Mouse (Mus musculus): ENCODE measurements at regions not wholly inside any gene's neighbourhood (a gene's known extent, or its start where the extent isn't known, plus 50 kb on each side); places are given as distances from the start of the nearest gene placed in this dataset.

DNA sequence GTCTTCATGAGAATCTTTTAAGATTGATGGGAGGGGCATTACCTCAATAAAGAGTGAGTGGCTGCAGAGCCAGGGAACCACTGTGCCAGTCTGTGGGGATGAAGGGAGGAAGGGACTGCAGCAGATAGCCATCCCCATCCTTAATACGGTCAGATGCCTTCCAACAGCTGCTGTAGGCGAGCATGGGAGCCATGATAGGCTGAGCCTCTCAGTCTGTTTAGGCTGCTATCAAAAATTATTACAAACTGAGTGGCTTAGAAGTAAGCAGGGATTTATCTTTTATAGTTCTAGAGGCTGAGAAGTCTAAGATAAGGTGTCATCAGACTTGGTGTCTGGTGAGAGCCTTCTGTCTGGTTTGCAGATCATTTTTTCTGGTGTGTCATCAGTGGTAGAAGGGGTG, 204.3 kb downstream of the Sec16b start:
- no peak for DNase-seq (ENCODE audit: low read depth, low spot score)
- no peaks in the 10 kb centered on the region for H3K36me3 ChIP-seq (ENCODE audit: control insufficient read depth, insufficient read depth, low read length, poor library complexity, severe bottlenecking)
- in situ Hi-C loops (cut with MboI; ENCODE audit: low sequenced_read_pairs in 2 of 2, unreplicated experiment in 2 of 2) = no loop called here
- no peaks in the 10 kb centered on the region for H3K4me1 ChIP-seq (ENCODE audit: control insufficient read depth in 2 of 2, insufficient read depth in 2 of 2, low read length in 2 of 2, poor library complexity in 1 of 2)
- no peak overlapping the region for H3K27ac ChIP-seq (ENCODE audit: insufficient read depth, low read depth, low read length, poor library complexity, severe bottlenecking)
- H3K9me3 ChIP-seq (ENCODE audit: control insufficient read depth, insufficient read depth, low read depth, low read length) = no peaks in the 10 kb centered on the region
- no peak overlapping the region for H3K9ac ChIP-seq (ENCODE audit: insufficient read depth, low read depth, low read length, poor library complexity, severe bottlenecking)
- no peak overlapping the region for H3K4me3 ChIP-seq (ENCODE audit: insufficient read depth in 1 of 2, low read depth in 1 of 2, low read length in 2 of 2, poor library complexity in 1 of 2, severe bottlenecking in 1 of 2)
- TF ChIP-seq HCFC1 (IDR thresholded peaks at IDR 0.05; ENCODE audit: borderline replicate concordance, insufficient read depth, low read length) (no peak), ZC3H11A (IDR thresholded peaks at IDR 0.05; ENCODE audit: borderline replicate concordance, low read depth, low read length) (no peak), MAFK (IDR thresholded peaks at IDR 0.05; ENCODE audit: insufficient read depth, low read depth, low read length) (no peak), ZNF384 (IDR thresholded peaks at IDR 0.05; ENCODE audit: low read depth, low read length) (no peak), CHD2 (IDR thresholded peaks at IDR 0.05; ENCODE audit: low read depth, low read length) (no peak)

- no peak for DNase-seq (ENCODE audit: low read depth, low spot score)
- H3K9me3 ChIP-seq (ENCODE audit: control insufficient read depth, insufficient read depth, low read depth, low read length) = no peaks in the 10 kb centered on the region
- no peaks in the 10 kb centered on the region for H3K4me1 ChIP-seq (ENCODE audit: control insufficient read depth in 2 of 2, insufficient read depth in 2 of 2, low read length in 2 of 2, poor library complexity in 1 of 2)
- H3K27ac ChIP-seq (ENCODE audit: insufficient read depth, low read depth, low read length, poor library complexity, severe bottlenecking) = no peak overlapping the region
- H3K9ac ChIP-seq (ENCODE audit: insufficient read depth, low read depth, low read length, poor library complexity, severe bottlenecking) = no peak overlapping the region
- H3K36me3 ChIP-seq (ENCODE audit: control insufficient read depth, insufficient read depth, low read length, poor library complexity, severe bottlenecking) = no peaks in the 10 kb centered on the region
- TF ChIP-seq ZNF384 (IDR thresholded peaks at IDR 0.05; ENCODE audit: low read depth, low read length) (no peak), HCFC1 (IDR thresholded peaks at IDR 0.05; ENCODE audit: borderline replicate concordance, insufficient read depth, low read length) (no peak), ZC3H11A (IDR thresholded peaks at IDR 0.05; ENCODE audit: borderline replicate concordance, low read depth, low read length) (no peak), MAFK (IDR thresholded peaks at IDR 0.05; ENCODE audit: insufficient read depth, low read depth, low read length) (no peak), CHD2 (IDR thresholded peaks at IDR 0.05; ENCODE audit: low read depth, low read length) (no peak)
- no peak overlapping the region for H3K4me3 ChIP-seq (ENCODE audit: insufficient read depth in 1 of 2, low read depth in 1 of 2, low read length in 2 of 2, poor library complexity in 1 of 2, severe bottlenecking in 1 of 2)
- in situ Hi-C loops (cut with MboI; ENCODE audit: low sequenced_read_pairs in 2 of 2, unreplicated experiment in 2 of 2) = no loop called here
Measured at GRCm38 (mm10) chr1:157712519-157712918, 206.0 kb downstream of the Sec16b start.

- in situ Hi-C loops (cut with MboI; ENCODE audit: low sequenced_read_pairs in 2 of 2, unreplicated experiment in 2 of 2) = no loop called here
- Histone ChIP-seq H3K9me3 (ENCODE audit: control insufficient read depth, insufficient read depth, low read depth, low read length) (no peaks in the 10 kb centered on the region), H3K36me3 (ENCODE audit: control insufficient read depth, insufficient read depth, low read length, poor library complexity, severe bottlenecking) (no peaks in the 10 kb centered on the region), H3K4me3 (ENCODE audit: insufficient read depth in 1 of 2, low read depth in 1 of 2, low read length in 2 of 2, poor library complexity in 1 of 2, severe bottlenecking in 1 of 2) (no peak overlapping the region), H3K27ac (ENCODE audit: insufficient read depth, low read depth, low read length, poor library complexity, severe bottlenecking) (no peak overlapping the region), H3K4me1 (ENCODE audit: control insufficient read depth in 2 of 2, insufficient read depth in 2 of 2, low read length in 2 of 2, poor library complexity in 1 of 2) (no peaks in the 10 kb centered on the region), H3K9ac (ENCODE audit: insufficient read depth, low read depth, low read length, poor library complexity, severe bottlenecking) (no peak overlapping the region)
- no peak for TF ChIP-seq MAFK (IDR thresholded peaks at IDR 0.05; ENCODE audit: insufficient read depth, low read depth, low read length)
- TF ChIP-seq CHD2 (IDR thresholded peaks at IDR 0.05; ENCODE audit: low read depth, low read length) = no peak
- no peak for TF ChIP-seq ZC3H11A (IDR thresholded peaks at IDR 0.05; ENCODE audit: borderline replicate concordance, low read depth, low read length)
- TF ChIP-seq HCFC1 (IDR thresholded peaks at IDR 0.05; ENCODE audit: borderline replicate concordance, insufficient read depth, low read length) = no peak
- TF ChIP-seq ZNF384 (IDR thresholded peaks at IDR 0.05; ENCODE audit: low read depth, low read length) = no peak
- no peak for DNase-seq (ENCODE audit: low read depth, low spot score)
Measured at GRCm38 (mm10) chr1:157713851-157714250, 207.3 kb downstream of the Sec16b start.

DNA sequence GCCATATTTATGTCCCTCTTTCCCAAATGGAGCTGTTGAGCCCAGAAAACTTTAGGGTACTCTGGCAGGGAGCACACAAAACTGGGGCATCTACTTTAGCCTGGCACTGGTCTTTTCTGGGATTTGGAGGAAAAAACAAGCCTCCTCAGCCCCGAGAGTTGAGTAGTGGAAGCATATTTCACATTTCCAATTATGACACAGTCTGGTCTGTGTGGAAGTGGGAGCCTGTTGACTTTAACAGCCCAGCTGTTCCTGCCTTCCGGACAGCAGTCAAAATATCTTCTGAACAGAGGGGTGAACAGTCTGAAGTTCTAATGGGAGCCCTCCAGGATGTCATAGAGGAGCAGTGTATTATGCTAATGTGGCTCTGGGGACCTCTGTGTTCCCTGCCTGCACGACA, 209.1 kb downstream of the Sec16b start:
- in situ Hi-C loops (cut with MboI; ENCODE audit: low sequenced_read_pairs in 2 of 2, unreplicated experiment in 2 of 2) = no loop called here
- Histone ChIP-seq H3K36me3 (ENCODE audit: control insufficient read depth, insufficient read depth, low read length, poor library complexity, severe bottlenecking) (no peaks in the 10 kb centered on the region), H3K4me3 (ENCODE audit: insufficient read depth in 1 of 2, low read depth in 1 of 2, low read length in 2 of 2, poor library complexity in 1 of 2, severe bottlenecking in 1 of 2) (no peak overlapping the region), H3K27ac (ENCODE audit: insufficient read depth, low read depth, low read length, poor library complexity, severe bottlenecking) (no peak overlapping the region), H3K9me3 (ENCODE audit: control insufficient read depth, insufficient read depth, low read depth, low read length) (no peaks in the 10 kb centered on the region), H3K9ac (ENCODE audit: insufficient read depth, low read depth, low read length, poor library complexity, severe bottlenecking) (no peak overlapping the region), H3K4me1 (ENCODE audit: control insufficient read depth in 2 of 2, insufficient read depth in 2 of 2, low read length in 2 of 2, poor library complexity in 1 of 2) (no peaks in the 10 kb centered on the region)
- DNase-seq (ENCODE audit: low read depth, low spot score) = no peak
- TF ChIP-seq HCFC1 (IDR thresholded peaks at IDR 0.05; ENCODE audit: borderline replicate concordance, insufficient read depth, low read length) (no peak), ZC3H11A (IDR thresholded peaks at IDR 0.05; ENCODE audit: borderline replicate concordance, low read depth, low read length) (no peak), ZNF384 (IDR thresholded peaks at IDR 0.05; ENCODE audit: low read depth, low read length) (no peak), MAFK (IDR thresholded peaks at IDR 0.05; ENCODE audit: insufficient read depth, low read depth, low read length) (no peak), CHD2 (IDR thresholded peaks at IDR 0.05; ENCODE audit: low read depth, low read length) (no peak)

- no peak for DNase-seq (ENCODE audit: low read depth, low spot score)
- H3K9ac ChIP-seq (ENCODE audit: insufficient read depth, low read depth, low read length, poor library complexity, severe bottlenecking) = no peak overlapping the region
- no peak overlapping the region for H3K27ac ChIP-seq (ENCODE audit: insufficient read depth, low read depth, low read length, poor library complexity, severe bottlenecking)
- no peak overlapping the region for H3K4me3 ChIP-seq (ENCODE audit: insufficient read depth in 1 of 2, low read depth in 1 of 2, low read length in 2 of 2, poor library complexity in 1 of 2, severe bottlenecking in 1 of 2)
- TF ChIP-seq HCFC1 (IDR thresholded peaks at IDR 0.05; ENCODE audit: borderline replicate concordance, insufficient read depth, low read length) (no peak), ZC3H11A (IDR thresholded peaks at IDR 0.05; ENCODE audit: borderline replicate concordance, low read depth, low read length) (no peak), MAFK (IDR thresholded peaks at IDR 0.05; ENCODE audit: insufficient read depth, low read depth, low read length) (no peak), ZNF384 (IDR thresholded peaks at IDR 0.05; ENCODE audit: low read depth, low read length) (no peak), CHD2 (IDR thresholded peaks at IDR 0.05; ENCODE audit: low read depth, low read length) (no peak)
- no peaks in the 10 kb centered on the region for H3K4me1 ChIP-seq (ENCODE audit: control insufficient read depth in 2 of 2, insufficient read depth in 2 of 2, low read length in 2 of 2, poor library complexity in 1 of 2)
- in situ Hi-C loops (cut with MboI; ENCODE audit: low sequenced_read_pairs in 2 of 2, unreplicated experiment in 2 of 2) = no loop called here
- no peaks in the 10 kb centered on the region for H3K36me3 ChIP-seq (ENCODE audit: control insufficient read depth, insufficient read depth, low read length, poor library complexity, severe bottlenecking)
- no peaks in the 10 kb centered on the region for H3K9me3 ChIP-seq (ENCODE audit: control insufficient read depth, insufficient read depth, low read depth, low read length)
Measured at GRCm38 (mm10) chr1:157717131-157717530, 210.6 kb downstream of the Sec16b start.
